Mouse (Mus musculus) large intestine, adult 2 months (tissue): ENCODE results near the gene Ednrb. TPM values are rescaled to one million over a fixed set of nuclear protein-coding genes. Genes with fewer than 3 reads are reported as not detected.

Experiments
- DNase-seq: peaks from one replicate; pipeline ENCODE4 v3.0.0-alpha.2; 2012; ENCODE audit warnings: low read depth, low spot score
- WGBS: fragments of 180-500 bp; shearing (Covaris S2); methylation state at CpG from one replicate; pipeline ENCODE4 v1.1.7; 2018; 5-methylcytosine and 5-hydroxymethylcytosine counted together
- polyA plus RNA-seq: library from polyadenylated mRNA; depleted of rRNA; stranded (reverse); fragments of >200 nt; gene quantifications from 2 replicates; pipeline ENCODE4 v1.2.3, GENCODE M21; 2012; rRNA removed

Ednrb gene
- polyA plus RNA-seq, 1 experiment: 4.7 TPM

DNA sequence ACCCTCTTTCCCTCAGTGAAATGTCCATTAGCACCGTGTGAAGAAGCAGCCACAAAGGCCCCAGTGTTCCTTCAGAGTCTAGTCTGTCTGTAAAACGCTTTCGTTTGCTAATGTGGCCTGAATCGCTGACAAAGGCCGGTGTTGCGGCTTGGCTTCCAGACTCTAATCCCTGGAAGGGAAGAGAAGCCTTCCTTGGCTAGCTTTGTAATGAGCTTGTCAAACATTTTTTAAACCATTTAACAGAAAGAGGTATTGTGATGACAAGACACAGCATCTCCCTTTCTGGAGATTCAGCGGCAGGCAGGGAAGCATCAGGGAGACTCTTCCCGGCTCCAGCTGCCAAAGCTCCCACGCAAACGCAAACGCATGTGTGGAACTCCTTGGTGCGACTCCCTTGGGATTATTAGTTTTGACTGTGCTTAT is 66.2 kb downstream of the Ednrb start:
- 36% methylated on average over 12 of the region's 12 CpGs for WGBS
- DNase-seq: no peak

DNA sequence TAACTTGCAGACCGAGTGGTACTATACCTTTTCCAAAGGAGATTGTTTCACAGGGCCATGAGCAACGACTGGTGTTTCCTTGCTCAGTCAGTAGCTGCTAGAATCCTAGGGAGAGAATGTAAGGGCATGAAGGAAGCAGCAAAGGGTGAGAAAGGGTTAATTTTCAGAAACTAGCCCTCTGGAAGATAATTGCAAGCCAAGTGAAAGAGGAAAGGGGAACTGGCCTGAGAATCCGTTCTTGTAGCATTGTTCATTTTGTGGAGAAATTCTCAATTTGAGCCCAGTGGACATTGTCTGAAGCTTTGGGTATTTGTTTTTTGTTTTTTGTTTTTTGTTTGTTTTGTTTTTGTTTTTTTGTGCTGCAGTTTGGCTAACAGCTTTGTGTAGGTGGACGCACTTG is 66.8 kb downstream of the Ednrb start:
- 71% methylated on average over 4 of the region's 4 CpGs for WGBS

DNA sequence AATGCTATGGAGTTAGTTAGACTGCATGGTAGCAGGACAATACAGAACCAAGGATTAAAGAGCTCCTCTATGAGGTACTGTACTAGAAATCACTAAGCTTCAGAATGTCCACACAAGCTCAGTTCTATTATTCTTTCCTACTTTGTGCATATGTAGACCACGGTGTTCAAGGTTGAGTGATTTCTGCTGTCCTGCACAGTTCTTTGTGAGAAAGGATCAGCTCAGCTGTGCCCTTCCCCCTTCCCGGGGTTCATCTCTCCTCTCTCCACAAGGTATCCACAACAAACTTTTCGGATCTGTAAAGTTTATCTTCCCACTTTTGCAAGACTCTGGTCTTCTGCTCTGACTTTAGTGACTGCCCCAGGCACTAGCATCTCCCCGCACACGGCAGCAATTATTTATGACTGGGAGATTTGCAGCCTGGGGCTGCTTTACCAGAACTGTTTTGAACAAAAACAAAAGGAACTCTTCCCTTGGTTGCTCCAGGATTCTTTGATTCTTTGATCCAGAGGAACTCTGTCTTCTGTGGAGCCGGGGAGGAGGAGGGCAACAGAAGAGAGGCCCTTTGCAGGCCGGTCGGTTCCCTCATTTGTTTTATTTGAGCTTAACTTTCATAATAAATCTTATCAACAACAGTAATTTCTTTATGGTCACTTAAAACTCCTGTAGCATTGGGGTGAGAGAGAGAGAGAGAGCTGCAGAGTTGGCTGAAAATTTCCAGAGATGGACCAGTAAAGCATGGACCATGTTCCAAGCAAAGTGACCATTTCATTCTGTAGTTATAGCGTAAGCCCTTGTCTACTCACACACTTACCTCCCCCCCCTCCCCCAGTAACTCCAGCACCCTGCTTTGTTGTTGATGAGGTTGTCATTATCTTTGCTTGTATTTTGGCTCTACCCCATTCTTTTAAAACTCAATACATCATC is 74.6 kb downstream of the Ednrb start:
- no peak for DNase-seq
- 45% methylated on average over 9 of the region's 9 CpGs for WGBS

More for the DNA sequence above, 66.8 kb downstream of the Ednrb start:
- no peak for DNase-seq

DNA sequence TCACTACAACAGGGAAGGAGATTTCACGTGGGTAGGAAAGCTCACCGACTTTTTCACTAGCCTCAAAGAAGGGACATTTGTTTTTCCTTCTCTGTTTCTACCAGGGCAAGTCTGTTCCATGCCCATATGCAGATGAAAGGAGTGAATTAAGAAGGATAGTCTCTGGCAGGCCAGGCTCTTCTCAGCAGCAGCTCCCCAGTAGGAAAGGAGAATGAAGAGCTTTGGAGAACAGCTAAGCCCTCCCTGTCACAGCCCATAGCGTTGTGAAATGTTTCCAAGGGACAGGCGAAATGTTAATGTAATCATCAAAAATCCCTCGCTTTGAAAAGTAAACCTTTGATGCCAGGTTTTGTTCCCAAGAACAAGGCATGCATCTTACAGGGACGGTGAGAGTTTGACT is 76.7 kb downstream of the Ednrb start:
- 66% methylated on average over 6 of the region's 6 CpGs for WGBS
- no peak for DNase-seq

Other genes with a start within 250 kb of the Ednrb start
- 4.4 and 5.4 TPM in 2 replicates for gene Slain1, start 194.2 kb downstream of the Ednrb start, polyA plus RNA-seq